Mouse (Mus musculus) cerebellum, adult 8-10 months (tissue): ENCODE measurements around the gene Rpl9-ps6.
"Not testable (repeated sequence)": the region's sequence is repeated elsewhere in the genome, so short reads cannot be mapped to it uniquely, and the experiment has no call there.

Source experiments
- DNase-seq: peaks from one replicate; pipeline ENCODE4 v3.0.0; 2022

Rpl9-ps6 gene

GRCm38 (mm10) chr19:32480791-32481442, 14.5 kb upstream of the Rpl9-ps6 start:
- DNase-seq = no peak

- DNase-seq = no peak
These were observed 13.9 kb upstream of the Rpl9-ps6 start for GRCm38 (mm10) chr19:32480255-32480654.

GRCm38 (mm10) chr19:32476712-32477052, 10.3 kb upstream of the Rpl9-ps6 start:
- DNase-seq = no peak

- DNase-seq = no peak
These were observed 9.8 kb upstream of the Rpl9-ps6 start for GRCm38 (mm10) chr19:32476016-32476711.

- no peak for DNase-seq
These were observed 4.3 kb upstream of the Rpl9-ps6 start for GRCm38 (mm10) chr19:32470570-32471263.

- DNase-seq = peak; percentile 56
These were observed 3.7 kb upstream of the Rpl9-ps6 start for GRCm38 (mm10) chr19:32470059-32470497.

- DNase-seq = no peak
These were observed 947 bp upstream of the Rpl9-ps6 start for GRCm38 (mm10) chr19:32467325-32467724.

GRCm38 (mm10) chr19:32465228-32465627, 1.1 kb downstream of the Rpl9-ps6 start:
- DNase-seq = no peak

- DNase-seq = no peak
These were observed 3.3 kb downstream of the Rpl9-ps6 start for GRCm38 (mm10) chr19:32463037-32463436.

- DNase-seq = not testable (repeated sequence)
These were observed 8.7 kb downstream of the Rpl9-ps6 start for GRCm38 (mm10) chr19:32457631-32458030.

- no peak for DNase-seq
These were observed 9.6 kb downstream of the Rpl9-ps6 start for GRCm38 (mm10) chr19:32456744-32457143.

GRCm38 (mm10) chr19:32452231-32452630, 14.1 kb downstream of the Rpl9-ps6 start:
- DNase-seq = no peak

- no peak for DNase-seq
These were observed 17.4 kb downstream of the Rpl9-ps6 start for GRCm38 (mm10) chr19:32448931-32449330.

GRCm38 (mm10) chr19:32441568-32441967, 24.8 kb downstream of the Rpl9-ps6 start:
- peak; percentile 23 for DNase-seq

- DNase-seq = no peak
These were observed 27.0 kb downstream of the Rpl9-ps6 start for GRCm38 (mm10) chr19:32439356-32439755.

- no peak for DNase-seq
These were observed 40.5 kb downstream of the Rpl9-ps6 start for GRCm38 (mm10) chr19:32425856-32426255.

- no peak for DNase-seq
These were observed 41.7 kb downstream of the Rpl9-ps6 start for GRCm38 (mm10) chr19:32424706-32425105.

- no peak for DNase-seq
These were observed 47.3 kb downstream of the Rpl9-ps6 start for GRCm38 (mm10) chr19:32419069-32419468.

- DNase-seq = no peak
These were observed 49.6 kb downstream of the Rpl9-ps6 start for GRCm38 (mm10) chr19:32416692-32417317.
